Mouse (Mus musculus) liver, embryonic 14.5 days (tissue): ENCODE data around the gene Lcp1. TPM values are rescaled to one million over a fixed set of nuclear protein-coding genes. Genes with fewer than 3 reads are reported as not detected.

Source experiments
- ATAC-seq: fragments of 200-750 bp; cut with Nextera tagmentation; 2 replicates; pipeline ENCODE4 v1.8.0; 2017; ENCODE audit warnings: moderate number of reproducible peaks, mild to moderate bottlenecking, moderate library complexity; ENCODE audit not compliant: insufficient read depth
- DNase-seq, 3 experiments: peaks; one replicate each; pipeline ENCODE4 v3.0.0-alpha.2; 2012 to 2013; ENCODE audit warnings: low read depth in 3 of 3, low spot score in 3 of 3
- H3K27ac ChIP-seq: fragments of 300-500 bp; sonication (generic); 2 replicates; pipeline ENCODE4 v1.5.1; 2014; ENCODE audit warnings: moderate library complexity, mild to moderate bottlenecking, control low read depth, inconsistent platforms
- H3K27me3 ChIP-seq: fragments of 300-500 bp; sonication (generic); 2 replicates; pipeline ENCODE4 v1.6.1; 2014; ENCODE audit warnings: mild to moderate bottlenecking, low read length, moderate library complexity; ENCODE audit not compliant: control insufficient read depth, insufficient read depth
- H3K36me3 ChIP-seq: fragments of 300-500 bp; sonication (generic); replicated peaks from 2 replicates; pipeline ENCODE4 v1.6.1; 2014; ENCODE audit warnings: low read depth; ENCODE audit not compliant: control insufficient read depth, insufficient read depth
- H3K4me1 ChIP-seq, 2 experiments: fragments of 200-500 bp in 1 of 2; fragments of 300-500 bp in 1 of 2; sonication (generic) in 1 of 2; replicated peaks; 2 replicates each; pipeline ENCODE4 v1.6.1; 2012 to 2014; ENCODE audit warnings: antibody characterized with exemption in 1 of 2, inconsistent platforms in 1 of 2, low read length in 1 of 2; ENCODE audit not compliant: control insufficient read depth in 2 of 2, insufficient read depth in 2 of 2
- H3K4me2 ChIP-seq: fragments of 300-500 bp; sonication (generic); 2 replicates; pipeline ENCODE4 v1.6.1; 2014; ENCODE audit warnings: low read depth, mild to moderate bottlenecking, control low read depth, moderate library complexity
- H3K4me3 ChIP-seq, 2 experiments: fragments of 200-500 bp in 1 of 2; fragments of 300-500 bp in 1 of 2; sonication (generic) in 1 of 2; 2 replicates each; pipeline ENCODE4 v1.5.1; 2012 to 2014; ENCODE audit warnings: low read depth in 2 of 2, low read length in 2 of 2, mild to moderate bottlenecking in 2 of 2, control low read depth in 1 of 2, inconsistent platforms in 1 of 2, moderate library complexity in 1 of 2; ENCODE audit not compliant: insufficient read depth in 1 of 2
- H3K9ac ChIP-seq: fragments of 300-500 bp; sonication (generic); replicated peaks from 2 replicates; pipeline ENCODE4 v1.6.1; 2014; ENCODE audit warnings: mild to moderate bottlenecking, control low read depth, moderate library complexity
- H3K9me3 ChIP-seq: fragments of 300-500 bp; sonication (generic); 2 replicates; pipeline ENCODE4 v1.6.1; 2016; ENCODE audit warnings: low read length, mixed read lengths; ENCODE audit not compliant: control insufficient read depth
- CTCF ChIP-seq: IDR thresholded peaks from 2 replicates; pipeline ENCODE4 v1.5.1; 2016; ENCODE audit warnings: antibody characterized with exemption, low read depth, control low read depth
- EP300 ChIP-seq: IDR thresholded peaks from 2 replicates; pipeline ENCODE4 v1.6.1; 2016; ENCODE audit warnings: antibody characterized with exemption, low read depth
- WGBS: fragments of 180-500 bp; shearing (Covaris S2); extraction: QIAGEN DNeasy Blood & Tissue Kit; methylation state at CpG from one replicate; pipeline ENCODE4 v1.1.7; 2014; ENCODE audit not compliant: insufficient replicate concordance; 5-methylcytosine and 5-hydroxymethylcytosine counted together
- polyA plus RNA-seq, 2 experiments: library from polyadenylated mRNA; depleted of rRNA in 1 of 2; stranded (reverse) in 1 of 2; unstranded in 1 of 2; fragments of >200 nt; fragmentation: Nextera tagmentation in 1 of 2; extraction: Ambion mirVana in 1 of 2; gene quantifications; 2 replicates each; pipeline versions ENCODE4 v1.2.1 to v1.2.3; 2012 to 2014

Gene Lcp1
- polyA plus RNA-seq, 2 experiments = 10.4 to 35.8 TPM

DNA sequence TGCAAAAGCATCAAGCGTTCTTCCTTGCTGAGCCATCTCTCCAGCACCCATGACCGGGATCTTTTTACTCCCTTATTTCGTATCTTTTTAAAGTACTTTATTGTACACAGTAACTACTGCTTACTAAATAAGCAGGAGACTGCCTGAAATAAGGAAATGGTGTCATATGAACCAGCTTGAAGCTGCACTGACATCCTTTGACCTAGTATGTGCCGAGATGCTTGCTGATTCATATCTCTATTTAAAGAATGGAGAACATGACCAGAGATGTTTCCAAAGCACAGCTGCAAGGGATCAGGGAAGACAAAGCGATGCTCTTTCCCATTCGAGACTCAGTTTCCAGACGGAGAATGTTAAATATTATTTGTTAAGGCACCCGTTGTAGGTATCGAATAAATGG lies 33.4 kb downstream of the Lcp1 start:
- no peaks in the 10 kb centered on the region for H3K27me3 ChIP-seq
- no peak overlapping the region for H3K27ac ChIP-seq
- DNase-seq (no peak), ATAC-seq (no peak)
- no peak overlapping the region for H3K4me2 ChIP-seq
- WGBS = 77% methylated on average over 9 of the region's 9 CpGs
- TF ChIP-seq EP300 = no peak
- TF ChIP-seq CTCF = no peak
- no peak overlapping the region for H3K9ac ChIP-seq
- no peaks in the 10 kb centered on the region; a peak in 1 of 4 replicates for H3K4me1 ChIP-seq
- H3K9me3 ChIP-seq = no peaks in the 10 kb centered on the region
- H3K4me3 ChIP-seq = no peak overlapping the region
- H3K36me3 ChIP-seq = no peaks in the 10 kb centered on the region

DNA sequence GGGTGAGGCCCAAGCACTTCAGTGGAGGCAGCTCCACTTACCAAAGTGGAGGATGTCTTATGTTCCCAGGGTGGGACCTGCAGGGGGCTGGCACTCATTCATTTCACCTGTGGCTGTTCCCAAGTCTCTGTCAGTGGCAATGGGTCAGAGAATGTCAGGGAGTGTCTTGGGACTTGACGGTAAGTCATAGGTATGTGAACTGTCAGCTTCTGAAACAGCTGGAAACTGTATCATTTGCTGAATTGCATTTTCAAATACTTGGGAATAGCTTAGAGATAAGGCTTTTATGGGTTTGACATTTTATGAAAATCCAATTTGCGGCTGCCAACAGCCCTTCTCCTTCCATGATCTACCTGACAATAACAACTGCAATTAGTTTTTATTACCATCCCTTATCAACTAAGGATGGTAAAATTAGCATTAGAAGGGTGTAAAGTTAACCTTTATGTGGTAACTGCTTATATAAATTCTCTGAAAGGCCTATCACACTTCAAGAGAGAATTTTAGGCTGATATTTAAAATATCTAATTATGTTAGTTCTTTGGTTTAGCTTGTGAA lies 34.8 kb downstream of the Lcp1 start:
- 74% methylated on average over 2 of the region's 2 CpGs for WGBS
- DNase-seq (no peak), ATAC-seq (no peak)
- H3K27ac ChIP-seq = no peak overlapping the region
- TF ChIP-seq EP300 (no peak), CTCF (no peak)
- no peak overlapping the region for H3K4me2 ChIP-seq
- no peaks in the 10 kb centered on the region for H3K9me3 ChIP-seq
- no peaks in the 10 kb centered on the region; a peak in 1 of 4 replicates for H3K4me1 ChIP-seq
- H3K9ac ChIP-seq = no peak overlapping the region
- no peaks in the 10 kb centered on the region for H3K27me3 ChIP-seq
- no peaks in the 10 kb centered on the region for H3K36me3 ChIP-seq
- no peak overlapping the region for H3K4me3 ChIP-seq

DNA sequence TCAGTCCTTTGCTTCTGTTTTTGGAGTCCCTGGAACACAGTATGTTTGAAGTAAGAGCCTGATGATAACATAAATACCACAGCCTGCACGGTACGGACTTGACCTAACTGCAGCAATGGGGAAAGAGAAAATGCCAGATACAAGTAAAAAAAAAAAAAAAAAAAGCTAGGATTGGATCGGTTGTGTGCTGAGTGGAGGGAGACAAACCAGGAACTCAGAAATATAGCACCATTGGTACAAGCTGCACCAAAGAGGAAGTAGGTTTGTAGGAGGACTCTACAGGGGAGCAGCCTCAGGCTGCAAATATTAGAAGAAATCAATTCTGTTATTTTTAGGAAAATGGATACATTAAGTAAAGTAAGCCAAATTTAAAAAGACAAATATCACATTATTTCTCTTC lies 37.6 kb downstream of the Lcp1 start:
- H3K27me3 ChIP-seq = no peaks in the 10 kb centered on the region
- DNase-seq (no peak), ATAC-seq (no peak)
- no peak overlapping the region for H3K9ac ChIP-seq
- no peak overlapping the region for H3K4me2 ChIP-seq
- H3K27ac ChIP-seq = no peak overlapping the region
- TF ChIP-seq EP300 (no peak), CTCF (no peak)
- 33% methylated on average over 3 of the region's 3 CpGs for WGBS
- H3K9me3 ChIP-seq = no peaks in the 10 kb centered on the region
- H3K4me3 ChIP-seq = no peak overlapping the region
- H3K4me1 ChIP-seq = no peaks in the 10 kb centered on the region; a peak in 2 of 4 replicates
- H3K36me3 ChIP-seq = no peaks in the 10 kb centered on the region

DNA sequence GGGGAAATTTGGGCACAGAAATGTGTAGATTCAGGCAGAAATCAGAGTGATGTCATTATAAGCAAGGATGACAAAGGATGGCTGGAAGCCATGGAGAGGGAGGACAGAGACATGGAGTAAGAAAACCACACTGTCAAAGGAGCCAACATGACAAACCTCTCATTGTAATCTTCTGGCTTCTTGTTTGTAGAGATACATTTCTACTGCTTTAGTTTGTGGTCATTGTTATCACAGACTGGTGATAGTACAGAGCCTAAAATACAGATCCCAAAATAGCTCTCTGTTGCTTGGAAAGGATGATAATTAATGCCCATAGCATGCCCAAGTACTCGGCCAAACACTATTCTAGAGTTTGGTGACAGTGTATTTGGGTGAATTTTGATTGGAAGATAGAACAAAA lies 39.6 kb downstream of the Lcp1 start:
- Histone ChIP-seq H3K9me3 (no peaks in the 10 kb centered on the region), H3K27ac (no peak overlapping the region), H3K9ac (no peak overlapping the region), H3K36me3 (no peaks in the 10 kb centered on the region), H3K4me1 (no peaks in the 10 kb centered on the region; a peak in 3 of 4 replicates), H3K4me3 (no peak overlapping the region), H3K4me2 (no peak overlapping the region), H3K27me3 (no peaks in the 10 kb centered on the region)
- ATAC-seq (no peak), DNase-seq (no peak)
- 30% methylated on average over 1 of the region's 1 CpGs for WGBS
- TF ChIP-seq EP300 = no peak
- no peak for TF ChIP-seq CTCF

DNA sequence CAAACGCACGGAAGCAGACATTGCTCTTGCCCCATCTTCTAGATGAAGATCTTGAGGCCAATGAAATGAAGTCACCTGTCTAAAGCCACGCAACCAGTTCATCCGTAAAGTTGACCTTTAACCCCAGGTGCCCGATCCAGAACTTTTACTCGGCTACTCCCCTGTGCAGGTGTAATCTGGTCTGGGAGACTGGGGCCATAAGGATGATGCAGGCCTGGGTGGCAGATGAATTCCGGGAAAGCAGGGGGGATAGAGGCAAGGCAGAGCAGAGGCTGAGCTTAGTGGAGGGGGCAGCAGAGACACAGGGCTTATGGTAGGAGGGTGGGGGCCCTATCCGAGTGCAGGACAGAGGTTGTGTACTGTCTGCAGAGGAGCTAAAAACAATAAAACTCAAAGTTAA lies 43.4 kb downstream of the Lcp1 start:
- Histone ChIP-seq H3K9ac (no peak overlapping the region), H3K27me3 (no peaks in the 10 kb centered on the region), H3K4me3 (no peak overlapping the region), H3K9me3 (no peaks in the 10 kb centered on the region), H3K27ac (no peak overlapping the region), H3K4me2 (no peak overlapping the region), H3K4me1 (peaks cover 0 to 17% of the 10 kb centered on the region in 2 experiments; a peak in 3 of 4 replicates), H3K36me3 (no peaks in the 10 kb centered on the region)
- no peak for ATAC-seq
- TF ChIP-seq CTCF (no peak), EP300 (no peak)
- DNase-seq = no peak
- WGBS = 62% methylated on average over 8 of the region's 8 CpGs
